15 mouse cellular contexts compared by ENCODE assay signal in genomic region chr9:37301720-37302119, GRCm38 (mm10).
"Had no signal": no experiment of that assay in that cellular context is flagged by ENCODE, and none has a peak within 500 bp of the region (broad histone marks: within the 10 kb centered on the region; RNA-seq: fewer than 3 reads in every experiment).

No protein-coding gene starts in this region.

- H3K9ac ChIP-seq: liver, embryonic 14.5 days; liver, postnatal 0 days; lung, embryonic 14.5 days had no signal

- ATAC-seq: liver, postnatal 0 days; lung, postnatal 0 days had no signal

- H3K27ac ChIP-seq: kidney, postnatal 0 days; layer of hippocampus, adult 2 months; left cerebral cortex, adult 2 months; liver, embryonic 14.5 days; macrophage had no signal

- DNase-seq: kidney, adult 2 months; kidney, postnatal 25 days; layer of hippocampus, adult 9-11 months; liver, postnatal 0 days; lung, embryonic 14.5 days; midbrain, embryonic 14.5 days; thymus, adult 18-20 months; thymus, postnatal 36 days had no signal

- H3K4me2 ChIP-seq: lung, embryonic 14.5 days; midbrain, embryonic 11.5 days had no signal

- H3K4me3 ChIP-seq: layer of hippocampus, adult 2 months; left cerebral cortex, adult 2 months had no signal
